Mouse (Mus musculus) G1E-ER4 (cell line): Measurements from ENCODE around the gene Gm10153. TPM values are rescaled to one million over a fixed set of nuclear protein-coding genes. Genes with fewer than 3 reads are reported as not detected.

Experiments
- GATA1 ChIP-seq: IDR thresholded peaks from one replicate; pipeline ENCODE4 v1.8.0; 2012; ENCODE audit warnings: low read length, inconsistent platforms
- polyA plus RNA-seq: library from polyadenylated mRNA; stranded (reverse); fragments of >175 nt; gene quantifications from 2 replicates; pipeline ENCODE4 v1.2.3, GENCODE M21; 2012

The Gm10153 gene
- polyA plus RNA-seq, 1 experiment: not detected

GRCm38 (mm10) chr7:142152191-142152590, 38.0 kb downstream of the Gm10153 start:
- no peak for TF ChIP-seq GATA1

GRCm38 (mm10) chr7:142148633-142149032, 41.6 kb downstream of the Gm10153 start:
- no peak for TF ChIP-seq GATA1

GRCm38 (mm10) chr7:142146033-142146432, 44.2 kb downstream of the Gm10153 start:
- TF ChIP-seq GATA1: no peak

GRCm38 (mm10) chr7:142145413-142145940, 44.7 kb downstream of the Gm10153 start:
- no peak for TF ChIP-seq GATA1

GRCm38 (mm10) chr7:142144507-142144906, 45.7 kb downstream of the Gm10153 start, which contains the start of gene Gm45337:
Gene Gm45337, minus strand, starts transcription at chr7:142144607.
- no peak for TF ChIP-seq GATA1

- no peak for TF ChIP-seq GATA1
Observed at GRCm38 (mm10) chr7:142140696-142141095, 49.5 kb downstream of the Gm10153 start.

Other genes with a start within 250 kb of the Gm10153 start
- gene Brsk2, start 240.6 kb downstream of the Gm10153 start, polyA plus RNA-seq: 0.02 TPM in 1 of 2 replicates, not detected in the other
- gene Mob2, start 129.3 kb downstream of the Gm10153 start, polyA plus RNA-seq: 38.6 and 39.4 TPM in 2 replicates
- gene Dusp8, start 94.5 kb downstream of the Gm10153 start, polyA plus RNA-seq: 0.24 and 0.28 TPM in 2 replicates
- not detected in 2 replicates for gene Gm45618, start 69.7 kb downstream of the Gm10153 start, polyA plus RNA-seq
- gene Gm39115, start 54.4 kb downstream of the Gm10153 start, polyA plus RNA-seq: not detected in 2 replicates
- gene Gm45337, start 45.8 kb downstream of the Gm10153 start, polyA plus RNA-seq: not detected in 2 replicates
- not detected in 2 replicates for gene Gm29735, start 33.3 kb downstream of the Gm10153 start, polyA plus RNA-seq
- not detected in 2 replicates for gene Gm4553, start 24.6 kb downstream of the Gm10153 start, polyA plus RNA-seq
- not detected in 2 replicates for gene Krtap5-2, start 14.4 kb downstream of the Gm10153 start, polyA plus RNA-seq
- not detected in 2 replicates for gene Krtap5-3, start 11.0 kb upstream of the Gm10153 start, polyA plus RNA-seq
- gene Gm7579, start 21.5 kb upstream of the Gm10153 start, polyA plus RNA-seq: not detected in 2 replicates
- gene Krtap5-5, start 39.6 kb upstream of the Gm10153 start, polyA plus RNA-seq: not detected in 2 replicates
- not detected in 2 replicates for gene Gm40460, start 50.7 kb upstream of the Gm10153 start, polyA plus RNA-seq
- not detected in 2 replicates for gene Gm2431, start 68.0 kb upstream of the Gm10153 start, polyA plus RNA-seq
- gene Gm4559, start 84.0 kb upstream of the Gm10153 start, polyA plus RNA-seq: not detected in 2 replicates
- not detected in 2 replicates for gene Krtap5-1, start 106.7 kb upstream of the Gm10153 start, polyA plus RNA-seq
- gene Krtap5-4, start 113.2 kb upstream of the Gm10153 start, polyA plus RNA-seq: not detected in 2 replicates
- 0.06 TPM in 1 of 2 replicates, not detected in the other for gene Ifitm10, start 183.4 kb upstream of the Gm10153 start, polyA plus RNA-seq
- 24.2 and 26.1 TPM in 2 replicates for gene Gm49369, start 192.3 kb upstream of the Gm10153 start, polyA plus RNA-seq
- 33.0 and 46.6 TPM in 2 replicates for gene Ctsd, start 197.6 kb upstream of the Gm10153 start, polyA plus RNA-seq
- not detected in 2 replicates for gene Syt8, start 244.5 kb upstream of the Gm10153 start, polyA plus RNA-seq